Mouse (Mus musculus): ENCODE measurements around the gene Senp6.

GRCm38 (mm10) chr9:80186693-80187092 is 120.0 kb downstream of the Senp6 start:
- TF ChIP-seq CTCF (IDR thresholded peaks at IDR 0.05; ENCODE audit: low read depth, low read length), result no peak
- TF ChIP-seq POLR2A (IDR thresholded peaks at IDR 0.05; ENCODE audit: borderline replicate concordance, low read depth, low read length), result no peak
